Comparison of ENCODE assay signal across 9 mouse cellular contexts in the genomic region with DNA sequence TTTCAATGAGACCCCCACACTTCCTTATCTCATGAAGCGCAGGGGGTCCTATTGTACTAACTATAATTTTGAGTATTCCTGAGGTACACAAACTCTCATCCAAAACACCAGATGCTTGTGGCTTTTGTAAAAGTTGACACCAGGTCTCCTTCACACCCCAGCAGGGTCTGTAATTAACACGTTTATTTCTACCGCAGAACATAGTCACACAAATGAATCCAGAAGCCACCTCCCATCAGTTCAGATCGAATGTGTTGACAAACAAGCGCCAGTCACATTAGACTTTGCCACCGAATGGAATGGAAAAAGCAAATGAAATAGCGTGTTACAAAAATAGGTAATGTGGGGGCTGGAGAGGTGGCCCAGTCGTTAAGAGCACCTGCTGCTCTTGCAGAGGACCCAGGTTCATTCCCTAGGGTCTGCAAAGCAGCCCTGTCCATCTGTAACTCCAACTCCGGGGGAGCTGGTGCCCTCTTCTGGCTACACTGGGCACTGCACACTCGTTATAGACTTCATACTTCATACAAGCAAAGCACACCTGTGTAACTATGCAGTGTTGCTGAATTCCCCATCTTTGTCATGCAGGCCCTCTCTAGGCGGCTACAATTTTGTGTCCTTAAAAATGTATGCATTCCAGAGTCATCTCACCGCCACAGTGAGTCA. TPM values are rescaled to one million over a fixed set of nuclear protein-coding genes. Genes with fewer than 3 reads are reported as not detected.
A peak's percentile ranks its signal among the peaks of the same experiment; 100 is the strongest.
DNase-seq lines count a peak whose midpoint lies in the region; ATAC-seq and TF ChIP-seq lines count a peak whose summit lies in the region.
"Had no signal": no experiment of that assay in that cellular context is flagged by ENCODE, and none has a peak within 500 bp of the region (broad histone marks: within the 10 kb centered on the region; RNA-seq: fewer than 3 reads in every experiment).

No protein-coding gene starts in this region.

- WGBS in forebrain, embryonic 14.5 days = 67% methylated on average over 12 of the region's 12 CpGs
- WGBS in forebrain, embryonic 12.5 days = 74% methylated on average over 12 of the region's 12 CpGs
- WGBS in liver, embryonic 12.5 days (ENCODE audit: insufficient replicate concordance) = 59% methylated on average over 12 of the region's 12 CpGs
- 72% methylated on average over 12 of the region's 12 CpGs for WGBS in bone marrow, adult 2 months

- no peaks in the 10 kb centered on the region for H3K9me3 ChIP-seq in forebrain, embryonic 14.5 days (replicated peaks; ENCODE audit: control insufficient read depth, low read length)
- H3K9me3 ChIP-seq in forebrain, embryonic 12.5 days = no peaks in the 10 kb centered on the region
- H3K9me3 ChIP-seq in liver, embryonic 12.5 days (replicated peaks) = no peaks in the 10 kb centered on the region
- H3K9me3 ChIP-seq: lung, embryonic 15.5 days had no signal

- no peak overlapping the region for H3K4me3 ChIP-seq in forebrain, embryonic 14.5 days (ENCODE audit: low read depth, low read length)
- H3K4me3 ChIP-seq in forebrain, embryonic 12.5 days (replicated peaks) = no peak overlapping the region
- H3K4me3 ChIP-seq in liver, embryonic 12.5 days = no peak overlapping the region
- H3K4me3 ChIP-seq in bone marrow, adult 2 months (replicated peaks; ENCODE audit: control insufficient read depth, low read depth, low read length) = no peak overlapping the region
- H3K4me3 ChIP-seq: lung, embryonic 15.5 days had no signal

- no peaks in the 10 kb centered on the region for H3K27me3 ChIP-seq in forebrain, embryonic 14.5 days (replicated peaks; ENCODE audit: control insufficient read depth, insufficient read depth, low read length)
- H3K27me3 ChIP-seq in forebrain, embryonic 12.5 days = no peaks in the 10 kb centered on the region
- 0 out of 2 replicates have a peak, but pooled peaks cover 2% of the 10 kb centered on the region for H3K27me3 ChIP-seq in liver, embryonic 12.5 days (replicated peaks)
- H3K27me3 ChIP-seq: lung, embryonic 15.5 days had no signal

- no peak overlapping the region for H3K4me2 ChIP-seq in forebrain, embryonic 14.5 days (ENCODE audit: low read length)
- H3K4me2 ChIP-seq in forebrain, embryonic 12.5 days = no peak overlapping the region
- no peak overlapping the region for H3K4me2 ChIP-seq in liver, embryonic 12.5 days
- H3K4me2 ChIP-seq: lung, embryonic 15.5 days had no signal

- TF ChIP-seq POLR2A in bone marrow, adult 2 months (IDR thresholded peaks at IDR 0.05; ENCODE audit: borderline replicate concordance, control insufficient read depth, low read depth, low read length) = no peak

- no peaks in the 10 kb centered on the region for H3K4me1 ChIP-seq in forebrain, embryonic 14.5 days (ENCODE audit: control insufficient read depth, insufficient read depth, low read length)
- H3K4me1 ChIP-seq in forebrain, embryonic 12.5 days = no peaks in the 10 kb centered on the region; the same call in 1 of the 2 replicates
- H3K4me1 ChIP-seq in liver, embryonic 12.5 days = no peaks in the 10 kb centered on the region
- H3K4me1 ChIP-seq in bone marrow, adult 2 months (ENCODE audit: control insufficient read depth, insufficient read depth, low read length) = no peaks in the 10 kb centered on the region
- H3K4me1 ChIP-seq: lung, embryonic 15.5 days had no signal

- no peak overlapping the region for H3K9ac ChIP-seq in forebrain, embryonic 14.5 days (ENCODE audit: low read length)
- no peak overlapping the region for H3K9ac ChIP-seq in forebrain, embryonic 12.5 days
- H3K9ac ChIP-seq in liver, embryonic 12.5 days = no peak overlapping the region
- H3K9ac ChIP-seq: lung, embryonic 15.5 days had no signal

- H3K36me3 ChIP-seq in forebrain, embryonic 14.5 days (ENCODE audit: control insufficient read depth, insufficient read depth, low read length) = no peaks in the 10 kb centered on the region
- no peaks in the 10 kb centered on the region for H3K36me3 ChIP-seq in forebrain, embryonic 12.5 days (replicated peaks)
- H3K36me3 ChIP-seq in liver, embryonic 12.5 days = no peaks in the 10 kb centered on the region
- H3K36me3 ChIP-seq: lung, embryonic 15.5 days had no signal

- H3K27ac ChIP-seq in forebrain, embryonic 14.5 days (ENCODE audit: low read depth, low read length) = no peak overlapping the region
- no peak overlapping the region for H3K27ac ChIP-seq in forebrain, embryonic 12.5 days
- no peak overlapping the region for H3K27ac ChIP-seq in liver, embryonic 12.5 days
- no peak overlapping the region for H3K27ac ChIP-seq in bone marrow, adult 2 months (ENCODE audit: control insufficient read depth, insufficient read depth, low read depth, low read length, poor library complexity)
- H3K27ac ChIP-seq: lung, embryonic 15.5 days had no signal

- 0 out of 2 replicates have a peak, but pooled peaks have one; percentile 37 for ATAC-seq in forebrain, embryonic 14.5 days
- ATAC-seq in forebrain, embryonic 12.5 days (ENCODE audit: low FRiP score) = no peak
- ATAC-seq in liver, embryonic 12.5 days = no peak
- peak; percentile 77 for ATAC-seq in megakaryocyte progenitor cell, adult 5-6 weeks (replicated peaks; ENCODE audit: poor library complexity)

- peak; percentile 41 for DNase-seq in forebrain, embryonic 14.5 days (ENCODE audit: low spot score)
- peak; percentile 17 for DNase-seq in liver
- no peak for DNase-seq in ovary, postnatal 14 days (ENCODE audit: low spot score)
- DNase-seq in left cerebral cortex, postnatal 10 days (ENCODE audit: extremely low spot score in 1 of 2, low spot score in 2 of 2) = no peak

- intact Hi-C loops in left cerebral cortex, postnatal 10 days (cut with DNase I) = no loop called here

- TF ChIP-seq CTCF in bone marrow, adult 2 months (IDR thresholded peaks at IDR 0.05; ENCODE audit: control insufficient read depth, insufficient read depth, low read length) = peak; percentile 52

RNA-seq across cellular contexts. Expression of a gene that starts 3.9 kb away (rescaled TPM):
- 11.4 and 14.3 TPM in 2 replicates for polyA plus RNA-seq in forebrain, embryonic 14.5 days (2014; fragmentation: Nextera tagmentation; extraction: Ambion mirVana)
- polyA plus RNA-seq in forebrain, embryonic 12.5 days (2016; fragmentation: Nextera tagmentation; extraction: Ambion mirVana) = 8.0 and 9.9 TPM in 2 replicates
- 1.5 and 1.7 TPM in 2 replicates for polyA plus RNA-seq in liver, embryonic 12.5 days (2016; fragmentation: Nextera tagmentation; extraction: Ambion mirVana)
- polyA plus RNA-seq in bone marrow, adult 2 months (2011; ENCODE audit: insufficient read depth, insufficient read length, low replicate concordance, missing spikeins) = 3.8 and 4.2 TPM in 2 replicates
- total RNA-seq in megakaryocyte progenitor cell, adult 5-6 weeks (2015) = 3.1 and 4.3 TPM in 2 replicates
- total RNA-seq in megakaryocyte progenitor cell, adult 5-6 weeks (2017) = 2.0 and 6.9 TPM in 2 replicates
- 10 to 100 TPM; 35.4 to 41.4 TPM for total RNA-seq in left cerebral cortex, postnatal 10 days (2021)

Comparison
In these comparisons a context has a peak if more than half of its experiments do, and no peak if none do; other contexts are left out.
1. ATAC-seq: peak in forebrain, embryonic 14.5 days (single experiment) and megakaryocyte progenitor cell, adult 5-6 weeks (single experiment); none in forebrain, embryonic 12.5 days (single experiment) and liver, embryonic 12.5 days (single experiment).
2. DNase-seq: peak in forebrain, embryonic 14.5 days (single experiment) and liver (single experiment); none in ovary, postnatal 14 days (single experiment) and left cerebral cortex, postnatal 10 days (0 of 2).